Mouse (Mus musculus): ENCODE measurements around the gene Phactr1. TPM values are rescaled to one million over a fixed set of nuclear protein-coding genes. Genes with fewer than 3 reads are reported as not detected.

Phactr1 gene
- polyA plus RNA-seq, 1 experiment from 2014 or later, result 0.08 TPM

- ATAC-seq, result no peak
- no peak for TF ChIP-seq CTCF (IDR thresholded peaks at IDR 0.05)
- CTCF ChIA-PET, result interaction anchor here (1.3 kb wide), 1 partner anchor 11 kb away, joined by 3 read pairs; no protein-coding TSS in a partner anchor
- peaks cover 25% of the 10 kb centered on the region for H3K27me3 ChIP-seq
- DNase-seq (ENCODE audit: low read depth, low spot score), result no peak
- in situ Hi-C loops (cut with MboI; ENCODE audit: low pct_unique_long_range_greater_than_20kb), result no loop called here
- POLR2A ChIA-PET, result no interaction called here
Measured at GRCm38 (mm10) chr13:42948717-42949265, 268.4 kb downstream of the Phactr1 start.

DNA sequence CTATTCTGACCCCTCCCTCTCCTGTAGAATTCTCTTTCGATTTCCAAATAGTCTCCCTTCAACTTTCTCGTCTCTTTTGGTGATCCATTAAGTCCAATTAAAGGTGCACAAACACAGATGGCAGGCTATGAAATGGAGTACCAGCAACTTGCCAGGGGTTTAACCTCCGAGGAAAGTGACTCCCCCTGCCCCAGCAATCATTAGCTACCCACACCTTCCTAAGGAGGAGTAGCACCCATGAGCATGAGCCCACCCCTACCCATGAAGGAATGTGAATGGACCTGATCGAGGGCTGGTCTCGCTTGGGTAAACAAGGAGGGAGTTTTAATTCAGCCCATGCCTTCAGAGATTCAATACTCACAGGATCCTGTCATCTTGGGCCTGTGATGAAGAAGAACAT, 268.9 kb downstream of the Phactr1 start:
- TF ChIP-seq CTCF (IDR thresholded peaks at IDR 0.05), result no peak
- H3K27me3 ChIP-seq, result peaks cover 20% of the 10 kb centered on the region
- ATAC-seq (no peak), DNase-seq (ENCODE audit: low read depth, low spot score) (no peak)
- CTCF ChIA-PET, result no interaction called here
- in situ Hi-C loops (cut with MboI; ENCODE audit: low pct_unique_long_range_greater_than_20kb), result no loop called here
- POLR2A ChIA-PET, result no interaction called here

- TF ChIP-seq CTCF (IDR thresholded peaks at IDR 0.05), result no peak
- ChIA-PET POLR2A (no interaction called here), CTCF (interaction anchor here (1.7 kb wide), 1 partner anchor 12 kb away, joined by 3 read pairs; no protein-coding TSS in a partner anchor)
- in situ Hi-C loops (cut with MboI; ENCODE audit: low pct_unique_long_range_greater_than_20kb), result no loop called here
- H3K27me3 ChIP-seq, result peaks cover 23% of the 10 kb centered on the region
- DNase-seq (ENCODE audit: low read depth, low spot score) (no peak), ATAC-seq (no peak)
Measured at GRCm38 (mm10) chr13:42950056-42950455, 269.6 kb downstream of the Phactr1 start.

GRCm38 (mm10) chr13:42952037-42952721, 271.8 kb downstream of the Phactr1 start:
- TF ChIP-seq CTCF (IDR thresholded peaks at IDR 0.05), result no peak
- in situ Hi-C loops (cut with MboI; ENCODE audit: low pct_unique_long_range_greater_than_20kb), result no loop called here
- H3K27me3 ChIP-seq, result peaks cover 16% of the 10 kb centered on the region
- ATAC-seq (no peak), DNase-seq (ENCODE audit: low read depth, low spot score) (no peak)
- ChIA-PET CTCF (interaction anchor here (1.7 kb wide), 1 partner anchor 14 kb away, joined by 3 read pairs; no protein-coding TSS in a partner anchor), POLR2A (interaction anchor here (0.7 kb wide), 1 partner anchor 17 kb away, joined by 3 read pairs; no protein-coding TSS in a partner anchor)

GRCm38 (mm10) chr13:42953071-42953470, 272.6 kb downstream of the Phactr1 start:
- POLR2A ChIA-PET, result no interaction called here
- CTCF ChIA-PET, result no interaction called here
- no peak for TF ChIP-seq CTCF (IDR thresholded peaks at IDR 0.05)
- peaks cover 15% of the 10 kb centered on the region for H3K27me3 ChIP-seq
- in situ Hi-C loops (cut with MboI; ENCODE audit: low pct_unique_long_range_greater_than_20kb), result no loop called here
- DNase-seq (ENCODE audit: low read depth, low spot score) (no peak), ATAC-seq (no peak)

GRCm38 (mm10) chr13:42954116-42954515, 273.7 kb downstream of the Phactr1 start:
- ATAC-seq (no peak), DNase-seq (ENCODE audit: low read depth, low spot score) (no peak)
- in situ Hi-C loops (cut with MboI; ENCODE audit: low pct_unique_long_range_greater_than_20kb), result no loop called here
- no peak for TF ChIP-seq CTCF (IDR thresholded peaks at IDR 0.05)
- ChIA-PET POLR2A (interaction anchor here (0.6 kb wide), 1 partner anchor 33 kb away, joined by 4 read pairs; no protein-coding TSS in a partner anchor), CTCF (no interaction called here)
- H3K27me3 ChIP-seq, result peaks cover 15% of the 10 kb centered on the region

DNA sequence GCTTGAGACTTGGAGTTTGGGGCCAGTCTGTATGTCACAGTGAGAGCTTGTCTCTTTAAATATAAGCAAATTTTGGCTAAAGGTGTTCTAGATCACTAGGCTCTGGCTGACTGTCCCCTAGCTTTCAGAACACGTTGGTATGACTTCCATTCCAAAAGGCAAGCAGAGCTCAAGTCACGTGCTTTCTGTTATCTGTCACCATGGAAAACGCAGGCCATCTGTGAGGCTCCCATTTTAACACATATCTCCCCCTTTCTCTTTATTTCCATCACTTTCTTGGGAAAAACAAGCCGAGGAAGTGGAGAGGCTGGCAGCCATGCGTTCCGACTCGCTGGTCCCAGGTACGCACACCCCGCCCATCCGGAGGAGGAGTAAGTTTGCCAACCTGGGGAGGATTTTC, 275.9 kb downstream of the Phactr1 start:
- POLR2A ChIA-PET, result no interaction called here
- ATAC-seq (no peak), DNase-seq (ENCODE audit: low read depth, low spot score) (no peak)
- CTCF ChIA-PET, result no interaction called here
- peaks cover 15% of the 10 kb centered on the region for H3K27me3 ChIP-seq
- in situ Hi-C loops (cut with MboI; ENCODE audit: low pct_unique_long_range_greater_than_20kb), result no loop called here
- no peak for TF ChIP-seq CTCF (IDR thresholded peaks at IDR 0.05)

DNA sequence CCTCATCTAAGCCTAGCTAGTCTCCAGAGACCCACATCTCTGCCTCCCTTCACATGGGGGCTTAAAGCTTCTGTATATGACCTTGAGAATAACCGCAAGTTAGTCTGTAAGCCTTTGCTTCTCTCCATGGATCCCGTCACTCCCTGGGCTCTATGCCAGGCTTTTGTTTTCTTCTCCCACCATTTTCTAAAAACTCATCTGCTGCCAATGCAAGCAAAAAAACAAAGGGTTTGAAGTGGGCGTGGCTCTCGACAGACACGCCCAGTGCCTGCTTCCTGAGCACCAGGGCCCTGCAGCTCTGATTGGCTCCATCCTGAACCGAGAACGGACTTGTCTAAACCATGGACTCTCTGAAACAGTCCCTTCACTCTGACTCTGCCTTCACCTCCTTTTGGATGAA, 277.4 kb downstream of the Phactr1 start:
- in situ Hi-C loops (cut with MboI; ENCODE audit: low pct_unique_long_range_greater_than_20kb), result no loop called here
- TF ChIP-seq CTCF (IDR thresholded peaks at IDR 0.05), result no peak
- no peak for ATAC-seq

DNA sequence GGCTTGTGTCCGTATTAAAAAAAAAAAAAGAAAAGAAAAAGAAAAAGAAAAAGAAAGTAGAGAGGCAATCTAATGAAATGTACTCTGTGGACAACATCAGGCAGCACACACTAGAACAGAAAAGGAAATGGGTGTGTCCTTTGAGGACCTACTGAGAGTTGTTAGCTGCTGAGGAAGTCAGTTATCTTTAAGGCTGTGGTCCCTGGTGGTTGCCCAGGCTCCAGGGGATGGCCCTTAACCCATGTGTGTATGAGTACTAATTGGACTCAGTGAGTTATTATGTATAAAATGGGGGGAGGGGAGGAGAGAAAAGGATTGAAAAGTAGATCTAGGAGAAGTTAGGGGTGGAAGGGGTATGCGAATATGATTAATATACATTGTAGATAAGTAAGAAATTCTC, 278.4 kb downstream of the Phactr1 start:
- in situ Hi-C loops (cut with MboI; ENCODE audit: low pct_unique_long_range_greater_than_20kb), result no loop called here
- ChIA-PET CTCF (interaction anchor here (1.1 to 1.2 kb wide), 2 partner anchors 11 to 15 kb away, joined by 3 to 4 read pairs; no protein-coding TSS in a partner anchor), POLR2A (interaction anchor here (0.7 kb wide), 1 partner anchor 112 kb away, joined by 3 read pairs; no protein-coding TSS in a partner anchor)
- ATAC-seq, result no peak
- H3K27me3 ChIP-seq, result peaks cover 5% of the 10 kb centered on the region
- DNase-seq (ENCODE audit: low read depth, low spot score), result no peak
- no peak for TF ChIP-seq CTCF (IDR thresholded peaks at IDR 0.05)

More for the DNA sequence above, 277.4 kb downstream of the Phactr1 start:
- DNase-seq (ENCODE audit: low read depth, low spot score), result no peak
- peaks cover 13% of the 10 kb centered on the region for H3K27me3 ChIP-seq
- ChIA-PET POLR2A (no interaction called here), CTCF (no interaction called here)

DNA sequence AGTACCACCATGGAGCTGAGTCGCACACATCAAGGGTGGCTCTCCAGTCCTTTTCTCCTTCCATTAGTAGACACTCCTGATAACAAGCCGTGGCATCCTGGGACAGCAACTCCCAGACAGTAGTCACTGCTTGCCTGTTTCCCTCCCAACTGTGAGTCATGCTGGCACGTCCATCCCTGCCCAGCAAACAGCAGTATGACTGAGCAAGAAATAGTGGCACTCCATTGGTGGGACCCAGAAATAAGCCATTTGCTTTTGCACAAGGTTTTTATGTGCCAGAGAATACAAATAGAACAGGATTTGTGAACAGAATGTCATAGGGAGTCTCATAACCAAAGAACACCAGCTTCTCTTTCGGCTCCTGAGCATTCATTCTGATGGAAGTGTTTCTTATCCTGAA, 281.1 kb downstream of the Phactr1 start:
- H3K27me3 ChIP-seq, result no peaks in the 10 kb centered on the region
- POLR2A ChIA-PET, result no interaction called here
- in situ Hi-C loops (cut with MboI; ENCODE audit: low pct_unique_long_range_greater_than_20kb), result no loop called here
- TF ChIP-seq CTCF (IDR thresholded peaks at IDR 0.05), result no peak
- ATAC-seq (no peak), DNase-seq (ENCODE audit: low read depth, low spot score) (no peak)
- CTCF ChIA-PET, result no interaction called here

- ATAC-seq (no peak), DNase-seq (ENCODE audit: low read depth, low spot score) (no peak)
- CTCF ChIA-PET, result no interaction called here
- in situ Hi-C loops (cut with MboI; ENCODE audit: low pct_unique_long_range_greater_than_20kb), result no loop called here
- no peak for TF ChIP-seq CTCF (IDR thresholded peaks at IDR 0.05)
- H3K27me3 ChIP-seq, result peaks cover 6% of the 10 kb centered on the region
- POLR2A ChIA-PET, result no interaction called here
Measured at GRCm38 (mm10) chr13:42968537-42968936, 288.1 kb downstream of the Phactr1 start.

Data from Patski (cell line).